Mouse (Mus musculus): ENCODE measurements around the gene Gm11238.
"Not testable (repeated sequence)": the region's sequence is repeated elsewhere in the genome, so short reads cannot be mapped to it uniquely, and the experiment has no call there.

The Gm11238 gene

GRCm38 (mm10) chr4:73607581-73607980 is at the start of gene Gm11238:
TSS of gene Gm11238 (plus strand) at chr4:73607881.
- in situ Hi-C loops (cut with MboI, MseI) = not testable (repeated sequence)

DNA sequence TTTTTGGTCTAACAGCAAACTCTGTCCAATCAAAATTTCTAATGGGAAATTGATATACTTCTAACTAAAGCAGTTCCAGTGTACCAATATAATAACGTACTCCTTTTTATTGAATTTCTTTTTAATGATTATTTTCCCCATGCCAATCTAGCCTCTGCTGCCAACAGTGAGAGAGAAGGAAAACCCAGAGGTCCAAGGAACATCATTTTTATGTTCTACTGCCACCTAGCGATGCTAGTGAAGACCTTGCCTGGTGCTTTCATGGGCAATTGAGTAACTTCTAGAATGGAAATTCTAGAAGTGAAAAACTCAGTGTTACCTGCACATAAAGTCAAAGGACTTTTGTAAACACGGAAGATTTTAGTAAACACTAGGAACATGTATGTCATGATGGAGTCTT is 8.4 kb upstream of the Gm11238 start:
- in situ Hi-C loops (cut with MboI, MseI) = loop anchor here in 1 of 2 experiments (5.0 kb wide), 2 partner anchors 38 to 83 kb away; partner anchors contain the start of genes Gm11236 and Gm428

DNA sequence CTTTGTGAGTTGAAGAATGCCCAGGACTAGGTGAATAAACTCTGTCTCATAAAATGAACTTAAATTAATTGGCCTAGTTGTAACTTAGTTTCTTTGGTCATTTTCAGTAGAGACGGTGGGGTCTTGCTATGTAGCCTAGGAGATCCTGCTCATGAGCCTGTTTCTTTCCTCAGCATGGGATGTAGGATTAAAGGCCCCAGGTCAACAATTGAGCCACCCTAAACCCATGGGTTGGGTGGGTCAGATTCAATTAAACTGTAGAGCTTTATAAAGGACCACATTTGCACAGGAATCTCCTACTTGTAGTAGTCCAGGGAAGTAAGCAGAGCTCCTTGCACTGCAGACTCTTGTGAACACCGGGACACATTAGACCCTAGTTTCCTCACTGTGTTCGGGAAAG is 15.0 kb downstream of the Gm11238 start, which contains the start of gene Gm11237:
Gene Gm11237 (plus strand): TSS at position 301 of the 400 bp plus-strand sequence.
- in situ Hi-C loops (cut with MboI, MseI) = not testable (repeated sequence)

DNA sequence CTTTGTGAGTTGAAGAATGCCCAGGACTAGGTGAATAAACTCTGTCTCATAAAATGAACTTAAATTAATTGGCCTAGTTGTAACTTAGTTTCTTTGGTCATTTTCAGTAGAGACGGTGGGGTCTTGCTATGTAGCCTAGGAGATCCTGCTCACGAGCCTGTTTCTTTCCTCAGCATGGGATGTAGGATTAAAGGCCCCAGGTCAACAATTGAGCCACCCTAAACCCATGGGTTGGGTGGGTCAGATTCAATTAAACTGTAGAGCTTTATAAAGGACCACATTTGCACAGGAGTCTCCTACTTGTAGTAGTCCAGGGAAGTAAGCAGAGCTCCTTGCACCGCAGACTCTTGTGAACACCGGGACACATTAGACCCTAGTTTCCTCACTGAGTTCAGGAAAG is 30.1 kb downstream of the Gm11238 start, which contains the start of gene Gm11236:
Gene Gm11236 (plus strand): TSS at position 301 of the 400 bp plus-strand sequence.
- in situ Hi-C loops (cut with MboI, MseI) = loop anchor here (5.0 kb wide), 2 partner anchors 36 to 41 kb away; no protein-coding TSS in a partner anchor

- in situ Hi-C loops (cut with MboI, MseI) = not testable (repeated sequence)
Measured at GRCm38 (mm10) chr4:73661864-73662263, 54.2 kb downstream of the Gm11238 start.

DNA sequence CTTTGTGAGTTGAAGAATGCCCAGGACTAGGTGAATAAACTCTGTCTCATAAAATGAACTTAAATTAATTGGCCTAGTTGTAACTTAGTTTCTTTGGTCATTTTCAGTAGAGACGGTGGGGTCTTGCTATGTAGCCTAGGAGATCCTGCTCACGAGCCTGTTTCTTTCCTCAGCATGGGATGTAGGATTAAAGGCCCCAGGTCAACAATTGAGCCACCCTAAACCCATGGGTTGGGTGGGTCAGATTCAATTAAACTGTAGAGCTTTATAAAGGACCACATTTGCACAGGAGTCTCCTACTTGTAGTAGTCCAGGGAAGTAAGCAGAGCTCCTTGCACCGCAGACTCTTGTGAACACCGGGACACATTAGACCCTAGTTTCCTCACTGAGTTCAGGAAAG is 60.4 kb downstream of the Gm11238 start, which contains the start of gene Gm11239:
Gene Gm11239 (plus strand): TSS at position 301 of the 400 bp plus-strand sequence.
- in situ Hi-C loops (cut with MboI, MseI) = not testable (repeated sequence)

- in situ Hi-C loops (cut with MboI, MseI) = loop anchor here in 1 of 2 experiments (5.0 kb wide), 1 partner anchor 86 kb away; no protein-coding TSS in a partner anchor
Measured at GRCm38 (mm10) chr4:73683216-73683615, 75.5 kb downstream of the Gm11238 start, which contains the start of gene Gm428. TSS of gene Gm428 (plus strand) at chr4:73683516.

Data from T-helper 17 cell (primary cell).